In the genomic region with DNA sequence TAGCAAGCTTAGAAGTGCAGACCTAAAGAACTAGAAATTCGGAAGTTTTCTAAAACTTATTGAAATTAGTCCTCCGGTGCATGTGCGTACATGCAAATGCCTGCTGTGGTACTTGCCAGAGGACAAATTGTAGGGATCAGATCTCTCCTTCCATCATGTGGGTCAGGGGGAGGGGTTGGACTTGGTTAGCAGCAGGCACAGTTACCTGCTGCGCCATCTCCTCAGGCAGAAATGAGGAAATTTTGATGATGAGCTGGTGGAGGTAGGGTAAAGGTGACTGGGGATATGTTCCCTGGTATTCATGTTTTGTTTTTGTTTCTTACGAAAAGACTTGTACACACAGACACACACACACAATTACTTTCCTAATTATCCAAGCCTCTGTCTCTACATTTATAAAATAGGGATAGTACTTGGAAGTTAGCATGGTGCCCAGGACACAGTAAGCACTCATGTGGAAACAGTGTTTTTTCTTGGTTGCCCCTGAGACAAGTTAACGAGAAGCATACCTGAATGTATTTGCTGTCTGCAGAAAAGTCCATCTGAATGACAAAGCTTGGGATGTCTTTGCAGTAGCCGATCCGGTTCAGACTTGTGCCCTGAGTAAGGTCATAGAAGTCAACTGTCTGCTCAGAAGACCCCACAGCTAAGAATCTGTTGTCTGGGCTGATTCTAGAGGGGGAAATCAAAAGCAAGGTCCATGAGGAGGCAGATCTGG, we compare ENCODE assay signal across 19 mouse cellular contexts. TPM values are rescaled to one million over a fixed set of nuclear protein-coding genes. Genes with fewer than 3 reads are reported as not detected.
A peak's percentile ranks its signal among the peaks of the same experiment; 100 is the strongest.
DNase-seq lines count a peak whose midpoint lies in the region; ATAC-seq and TF ChIP-seq lines count a peak whose summit lies in the region.
"Had no signal": no experiment of that assay in that cellular context is flagged by ENCODE, and none has a peak within 500 bp of the region (broad histone marks: within the 10 kb centered on the region; RNA-seq: fewer than 3 reads in every experiment).

No protein-coding gene starts in this region.

- no peak for ATAC-seq in liver, embryonic 12.5 days
- ATAC-seq: forebrain, embryonic 14.5 days; hindbrain, postnatal 0 days had no signal

- no peak for TF ChIP-seq POLR2A in cortical plate, adult 2 months (IDR thresholded peaks at IDR 0.05; ENCODE audit: extremely low read depth, insufficient read depth, low read length)
- TF ChIP-seq POLR2A in olfactory bulb, adult 2 months (IDR thresholded peaks at IDR 0.05; ENCODE audit: insufficient read depth, low read depth, low read length) = no peak

- peaks cover 47% of the 10 kb centered on the region for H3K36me3 ChIP-seq in E14TG2a.4 (ENCODE audit: insufficient read depth, low read length)
- peaks cover 21% of the 10 kb centered on the region for H3K36me3 ChIP-seq in liver, embryonic 12.5 days

- WGBS in olfactory bulb, adult 2 months = 71% methylated on average over 8 of the region's 8 CpGs
- WGBS in liver, embryonic 12.5 days (ENCODE audit: insufficient replicate concordance) = 75% methylated on average over 8 of the region's 8 CpGs

- no peaks in the 10 kb centered on the region for H3K27me3 ChIP-seq in E14TG2a.4 (ENCODE audit: insufficient read depth, low read length)
- H3K27me3 ChIP-seq in liver, embryonic 12.5 days (replicated peaks) = no peaks in the 10 kb centered on the region
- H3K27me3 ChIP-seq: heart, embryonic 13.5 days; hindbrain, embryonic 12.5 days had no signal

- no peaks in the 10 kb centered on the region for H3K9me3 ChIP-seq in E14TG2a.4 (ENCODE audit: low read length)
- H3K9me3 ChIP-seq in liver, embryonic 12.5 days (replicated peaks) = no peaks in the 10 kb centered on the region
- H3K9me3 ChIP-seq: embryonic facial prominence, embryonic 10.5 days; forebrain, embryonic 10.5 days; heart, embryonic 13.5 days; hindbrain, embryonic 12.5 days had no signal

- no peak for TF ChIP-seq CTCF in E14TG2a.4 (conservative IDR thresholded peaks at IDR 0.05; ENCODE audit: low read length)
- no peak for TF ChIP-seq CTCF in cortical plate, adult 2 months (IDR thresholded peaks at IDR 0.05; ENCODE audit: extremely low read depth, insufficient read depth, low read length)
- no peak for TF ChIP-seq CTCF in olfactory bulb, adult 2 months (IDR thresholded peaks at IDR 0.05; ENCODE audit: insufficient read depth, low read depth, low read length)

- peak overlapping the region; percentile 92 for H3K27ac ChIP-seq in cortical plate, adult 2 months (ENCODE audit: insufficient read depth, low read length)
- H3K27ac ChIP-seq in olfactory bulb, adult 2 months (ENCODE audit: insufficient read depth, low read depth, low read length) = peak overlapping the region; percentile 75
- H3K27ac ChIP-seq in liver, embryonic 12.5 days = no peak overlapping the region
- H3K27ac ChIP-seq: embryonic facial prominence, embryonic 10.5 days; forebrain, embryonic 10.5 days; heart, embryonic 13.5 days; hindbrain, embryonic 12.5 days; hindbrain, postnatal 0 days had no signal

- H3K4me3 ChIP-seq in E14TG2a.4 (replicated peaks; ENCODE audit: low read length) = peak overlapping the region; percentile 21; the same call in 1 of the 2 replicates
- H3K4me3 ChIP-seq in cortical plate, adult 2 months (ENCODE audit: insufficient read depth, low read length) = no peak overlapping the region
- H3K4me3 ChIP-seq in olfactory bulb, adult 2 months (ENCODE audit: insufficient read depth, low read depth, low read length) = no peak overlapping the region
- no peak overlapping the region for H3K4me3 ChIP-seq in liver, embryonic 12.5 days
- H3K4me3 ChIP-seq: embryonic facial prominence, embryonic 10.5 days; forebrain, embryonic 10.5 days; heart, embryonic 13.5 days; hindbrain, embryonic 12.5 days had no signal

- H3K4me1 ChIP-seq in E14TG2a.4 (replicated peaks; ENCODE audit: low read depth, low read length) = peaks cover 72% of the 10 kb centered on the region
- H3K4me1 ChIP-seq in cortical plate, adult 2 months (ENCODE audit: control insufficient read depth, insufficient read depth, low read length) = peaks cover 6% of the 10 kb centered on the region
- H3K4me1 ChIP-seq in olfactory bulb, adult 2 months (ENCODE audit: control insufficient read depth, insufficient read depth, low read length) = peaks cover 9% of the 10 kb centered on the region
- H3K4me1 ChIP-seq in liver, embryonic 12.5 days = no peaks in the 10 kb centered on the region
- H3K4me1 ChIP-seq: embryonic facial prominence, embryonic 10.5 days; forebrain, embryonic 10.5 days; hindbrain, embryonic 12.5 days had no signal

- H3K4me2 ChIP-seq in liver, embryonic 12.5 days = no peak overlapping the region
- H3K4me2 ChIP-seq: heart, embryonic 13.5 days; hindbrain, embryonic 12.5 days had no signal

- peak; percentile 84 for DNase-seq in ES-CJ7 (ENCODE audit: low read depth, low spot score)
- DNase-seq in gastrocnemius, postnatal 4 days (ENCODE audit: low spot score in 2 of 2) = no peak
- DNase-seq: adrenal gland, postnatal 14 days; cerebellum, adult 18-20 months; cerebellum, adult 9-11 months; cerebellum, postnatal 36 days; gastrocnemius, postnatal 36 days; heart, postnatal 4 days; kidney, adult 11 months had no signal

- H3K9ac ChIP-seq in liver, embryonic 12.5 days = no peak overlapping the region
- H3K9ac ChIP-seq: heart, embryonic 13.5 days; hindbrain, embryonic 12.5 days had no signal

RNA-seq across cellular contexts. Expression of a gene that starts 56.2 kb away (rescaled TPM):
- 569 and 594 TPM in 2 replicates for polyA plus RNA-seq in cortical plate, adult 2 months (2012; rRNA removed)
- 230 and 407 TPM in 2 replicates for polyA plus RNA-seq in olfactory bulb, adult 2 months (2012; ENCODE audit: insufficient read depth, insufficient read length, low replicate concordance, missing spikeins)
- 24.6 and 24.9 TPM in 2 replicates for polyA plus RNA-seq in liver, embryonic 12.5 days (2016; fragmentation: Nextera tagmentation; extraction: Ambion mirVana)
- total RNA-seq in gastrocnemius, postnatal 4 days (2021) = 100 to 1,000 TPM; 699 to 725 TPM
